Mouse (Mus musculus) forebrain, embryonic 14.5 days (tissue): Measurements from ENCODE around the gene Tnfrsf25. TPM values are rescaled to one million over a fixed set of nuclear protein-coding genes. Genes with fewer than 3 reads are reported as not detected.
A peak's percentile ranks its signal among the peaks of the same experiment; 100 is the strongest.

Experiments
- ATAC-seq: fragments of 200-750 bp; cut with Nextera tagmentation; 2 replicates; pipeline ENCODE4 v1.8.0; 2017; ENCODE audit warnings: mild to moderate bottlenecking, moderate library complexity
- DNase-seq: peaks from one replicate; pipeline ENCODE4 v3.0.0-alpha.2; 2015; ENCODE audit warnings: low spot score
- H3K27ac ChIP-seq: fragments of 300-500 bp; sonication (generic); 2 replicates; pipeline ENCODE4 v1.5.1; 2014; ENCODE audit warnings: low read depth, mild to moderate bottlenecking, control low read depth, low read length, moderate library complexity
- H3K27me3 ChIP-seq: fragments of 300-500 bp; sonication (generic); replicated peaks from 2 replicates; pipeline ENCODE4 v1.6.1; 2014; ENCODE audit warnings: low read length, control low read depth, mixed read lengths; ENCODE audit not compliant: control insufficient read depth, insufficient read depth
- H3K36me3 ChIP-seq: fragments of 300-500 bp; sonication (generic); 2 replicates; pipeline ENCODE4 v1.6.1; 2014; ENCODE audit warnings: low read length, control low read depth; ENCODE audit not compliant: control insufficient read depth, insufficient read depth
- H3K4me1 ChIP-seq: fragments of 300-500 bp; sonication (generic); 2 replicates; pipeline ENCODE4 v1.6.1; 2014; ENCODE audit warnings: antibody characterized with exemption, low read length, control low read depth; ENCODE audit not compliant: control insufficient read depth, insufficient read depth
- H3K4me2 ChIP-seq: fragments of 300-500 bp; sonication (generic); 2 replicates; pipeline ENCODE4 v1.6.1; 2014; ENCODE audit warnings: mild to moderate bottlenecking, control low read depth, low read length
- H3K4me3 ChIP-seq: fragments of 300-500 bp; sonication (generic); 2 replicates; pipeline ENCODE4 v1.5.1; 2014; ENCODE audit warnings: low read depth, low read length, control low read depth
- H3K9ac ChIP-seq: fragments of 300-500 bp; sonication (generic); 2 replicates; pipeline ENCODE4 v1.6.1; 2014; ENCODE audit warnings: mild to moderate bottlenecking, low read length, control low read depth, moderate library complexity
- H3K9me3 ChIP-seq: fragments of 300-500 bp; sonication (generic); replicated peaks from 2 replicates; pipeline ENCODE4 v1.6.1; 2016; ENCODE audit warnings: low read length, control low read depth, mixed read lengths; ENCODE audit not compliant: control insufficient read depth
- WGBS: fragments of 180-500 bp; shearing (Covaris S2); extraction: QIAGEN DNeasy Blood & Tissue Kit; methylation state at CpG from one replicate; pipeline ENCODE4 v1.1.7; 2014; 5-methylcytosine and 5-hydroxymethylcytosine counted together
- polyA plus RNA-seq: library from polyadenylated mRNA; unstranded; fragments of >200 nt; fragmentation: Nextera tagmentation; extraction: Ambion mirVana; gene quantifications from 2 replicates; pipeline ENCODE4 v1.2.1, GENCODE M21; 2014

Gene Tnfrsf25
- polyA plus RNA-seq, 1 experiment from 2014 or later, result 0.62 TPM

DNA sequence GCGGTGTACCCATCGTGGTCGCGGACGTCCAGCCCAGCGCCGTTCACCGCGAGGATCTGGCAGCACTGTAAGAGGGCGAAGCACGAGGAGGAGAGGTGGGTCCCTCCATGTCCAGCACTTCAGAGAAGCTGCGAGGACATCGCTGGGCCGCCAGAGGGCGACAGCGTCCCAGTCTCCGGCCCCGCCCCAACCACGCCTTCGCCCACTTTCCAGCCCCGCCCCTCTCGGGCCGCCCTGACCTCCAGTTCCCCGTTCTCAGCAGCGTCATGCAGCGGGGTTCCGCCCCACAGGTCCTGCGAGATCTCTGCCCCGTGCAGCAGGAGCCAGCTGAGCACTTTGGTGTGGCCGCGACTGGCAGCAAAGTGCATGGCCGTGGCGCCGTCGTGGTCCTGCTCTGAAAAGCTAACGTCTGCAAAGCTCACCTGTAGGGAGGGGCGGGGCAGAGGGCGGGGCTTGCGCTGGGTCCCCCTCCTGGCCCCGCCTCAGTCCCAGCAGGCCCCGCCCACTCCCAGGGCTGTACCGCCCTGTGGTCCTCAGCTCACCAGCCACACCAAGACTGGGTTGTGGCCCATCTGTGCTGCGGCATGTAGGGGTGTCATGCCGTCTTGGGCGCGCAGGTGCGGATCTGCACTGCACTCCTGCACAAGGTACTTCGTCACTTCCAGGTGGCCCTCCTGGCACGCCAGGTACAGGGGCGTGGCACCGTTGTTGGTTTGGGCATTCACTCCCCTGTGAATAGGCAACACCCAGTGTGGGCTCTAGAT is 22.9 kb downstream of the Tnfrsf25 start:
- peak overlapping the region; percentile 29 for H3K4me3 ChIP-seq
- H3K27ac ChIP-seq, result no peak overlapping the region
- WGBS, result 3% methylated on average over 47 of the region's 51 CpGs
- ATAC-seq (peak; percentile 75), DNase-seq (peak; percentile 64)
- H3K27me3 ChIP-seq, result peaks cover 10% of the 10 kb centered on the region
- no peaks in the 10 kb centered on the region for H3K36me3 ChIP-seq
- peak overlapping the region; percentile 46 for H3K4me2 ChIP-seq
- no peak overlapping the region for H3K9ac ChIP-seq
- peaks cover 2% of the 10 kb centered on the region; the same call in 1 of the 2 replicates for H3K4me1 ChIP-seq
- H3K9me3 ChIP-seq, result no peaks in the 10 kb centered on the region

- Histone ChIP-seq H3K9me3 (no peaks in the 10 kb centered on the region), H3K27me3 (peaks cover 10% of the 10 kb centered on the region)
- WGBS, result 32% methylated on average over 6 of the region's 6 CpGs
Measured at GRCm38 (mm10) chr4:152140441-152140840, 24.7 kb downstream of the Tnfrsf25 start.

DNA sequence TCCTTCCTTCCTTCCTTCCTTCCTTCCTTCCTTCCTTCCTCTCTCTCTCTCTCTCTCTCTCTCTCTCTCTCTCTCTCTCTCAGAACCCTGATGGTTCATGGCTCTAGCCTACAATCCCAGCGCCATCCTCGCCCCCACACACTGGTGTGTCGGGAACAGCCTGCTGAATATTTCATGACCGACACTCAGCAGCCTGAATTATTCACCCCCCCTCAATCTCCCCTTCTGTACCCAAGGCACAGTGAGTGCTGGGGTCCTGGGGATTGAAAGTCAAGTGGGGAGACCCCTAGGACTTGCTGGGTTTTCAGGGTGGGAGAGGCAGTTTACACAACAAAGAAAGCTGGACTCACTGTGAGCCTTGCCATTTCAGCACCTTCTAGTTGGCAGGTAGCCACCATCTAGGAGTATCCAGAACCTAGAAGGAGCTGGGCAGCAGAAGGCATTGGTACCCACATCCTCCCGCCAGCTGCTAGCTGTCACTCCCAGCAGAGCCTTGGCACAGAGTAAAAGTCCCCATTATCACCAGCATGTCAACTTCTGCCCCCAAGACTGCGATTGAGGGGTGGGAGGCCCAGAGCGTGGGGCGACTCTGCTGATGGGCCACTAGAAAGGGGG is 25.9 kb downstream of the Tnfrsf25 start:
- H3K36me3 ChIP-seq, result no peaks in the 10 kb centered on the region
- DNase-seq (peak; percentile 40), ATAC-seq (no peak)
- no peaks in the 10 kb centered on the region for H3K9me3 ChIP-seq
- 71% methylated on average over 8 of the region's 8 CpGs for WGBS
- no peak overlapping the region for H3K9ac ChIP-seq
- H3K4me3 ChIP-seq, result no peak overlapping the region
- H3K27me3 ChIP-seq, result peaks cover 10% of the 10 kb centered on the region
- peaks cover 2% of the 10 kb centered on the region; the same call in 1 of the 2 replicates for H3K4me1 ChIP-seq
- no peak overlapping the region for H3K27ac ChIP-seq
- no peak overlapping the region for H3K4me2 ChIP-seq

More at GRCm38 (mm10) chr4:152140441-152140840, 24.7 kb downstream of the Tnfrsf25 start:
- Histone ChIP-seq H3K4me3 (no peak overlapping the region), H3K4me2 (no peak overlapping the region), H3K36me3 (no peaks in the 10 kb centered on the region), H3K9ac (no peak overlapping the region), H3K4me1 (peaks cover 2% of the 10 kb centered on the region; the same call in 1 of the 2 replicates), H3K27ac (no peak overlapping the region)
- DNase-seq (no peak), ATAC-seq (no peak)

DNA sequence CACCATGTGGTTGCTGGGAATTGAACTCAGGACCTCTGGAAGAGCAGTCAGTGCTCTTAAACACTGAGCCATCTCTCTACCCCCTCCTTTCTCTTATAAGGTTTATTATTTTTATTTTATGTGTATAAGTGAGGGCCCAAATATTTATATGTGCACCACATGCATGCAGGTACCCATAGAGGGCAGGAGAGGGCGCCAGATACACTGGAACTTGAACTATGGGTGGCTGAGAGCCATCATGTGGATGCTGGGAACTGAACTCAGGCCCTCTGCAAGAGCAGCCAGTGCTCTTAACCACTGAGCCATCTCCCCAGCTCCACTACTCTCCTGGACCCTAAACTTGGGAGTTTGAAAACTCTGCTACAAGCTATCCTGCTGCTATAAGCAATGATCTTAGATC is 27.9 kb downstream of the Tnfrsf25 start:
- no peak for ATAC-seq
- H3K4me3 ChIP-seq, result no peak overlapping the region

DNA sequence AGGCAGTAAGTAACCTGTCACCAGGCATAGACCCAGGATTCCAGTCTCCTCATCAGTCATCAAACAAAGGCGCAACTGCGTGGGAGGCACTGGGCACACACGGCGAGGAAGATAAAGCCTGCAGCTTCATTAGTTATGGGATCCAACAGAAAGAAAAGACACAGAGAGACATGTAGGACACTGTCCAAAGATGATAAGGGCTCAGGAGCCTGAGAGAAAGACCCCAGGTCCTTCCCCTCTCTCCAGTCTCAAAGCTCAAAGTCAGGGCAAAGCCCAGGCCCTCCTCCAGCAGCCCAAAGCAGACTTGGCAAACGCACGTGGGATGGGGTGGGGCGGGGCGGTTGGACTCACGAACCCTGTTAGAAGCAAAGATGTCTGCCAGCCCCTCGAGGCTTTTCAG is 29.7 kb downstream of the Tnfrsf25 start:
- H3K4me3 ChIP-seq, result no peak overlapping the region
- ATAC-seq (no peak), DNase-seq (no peak)
- H3K9ac ChIP-seq, result no peak overlapping the region
- WGBS, result 75% methylated on average over 10 of the region's 10 CpGs
- H3K4me2 ChIP-seq, result no peak overlapping the region
- H3K27me3 ChIP-seq, result peaks cover 11% of the 10 kb centered on the region; the same call in 1 of the 2 replicates
- no peak overlapping the region for H3K27ac ChIP-seq
- no peaks in the 10 kb centered on the region for H3K36me3 ChIP-seq
- no peaks in the 10 kb centered on the region for H3K4me1 ChIP-seq
- H3K9me3 ChIP-seq, result no peaks in the 10 kb centered on the region

More for the DNA sequence above, 27.9 kb downstream of the Tnfrsf25 start:
- Histone ChIP-seq H3K9me3 (no peaks in the 10 kb centered on the region), H3K4me1 (peaks cover under 1% of the 10 kb centered on the region; the same call in 1 of the 2 replicates), H3K4me2 (no peak overlapping the region), H3K27me3 (peaks cover 10% of the 10 kb centered on the region), H3K36me3 (no peaks in the 10 kb centered on the region), H3K9ac (no peak overlapping the region), H3K27ac (no peak overlapping the region)
- no peak for DNase-seq
- WGBS, result 26% methylated on average over 1 of the region's 1 CpGs

DNA sequence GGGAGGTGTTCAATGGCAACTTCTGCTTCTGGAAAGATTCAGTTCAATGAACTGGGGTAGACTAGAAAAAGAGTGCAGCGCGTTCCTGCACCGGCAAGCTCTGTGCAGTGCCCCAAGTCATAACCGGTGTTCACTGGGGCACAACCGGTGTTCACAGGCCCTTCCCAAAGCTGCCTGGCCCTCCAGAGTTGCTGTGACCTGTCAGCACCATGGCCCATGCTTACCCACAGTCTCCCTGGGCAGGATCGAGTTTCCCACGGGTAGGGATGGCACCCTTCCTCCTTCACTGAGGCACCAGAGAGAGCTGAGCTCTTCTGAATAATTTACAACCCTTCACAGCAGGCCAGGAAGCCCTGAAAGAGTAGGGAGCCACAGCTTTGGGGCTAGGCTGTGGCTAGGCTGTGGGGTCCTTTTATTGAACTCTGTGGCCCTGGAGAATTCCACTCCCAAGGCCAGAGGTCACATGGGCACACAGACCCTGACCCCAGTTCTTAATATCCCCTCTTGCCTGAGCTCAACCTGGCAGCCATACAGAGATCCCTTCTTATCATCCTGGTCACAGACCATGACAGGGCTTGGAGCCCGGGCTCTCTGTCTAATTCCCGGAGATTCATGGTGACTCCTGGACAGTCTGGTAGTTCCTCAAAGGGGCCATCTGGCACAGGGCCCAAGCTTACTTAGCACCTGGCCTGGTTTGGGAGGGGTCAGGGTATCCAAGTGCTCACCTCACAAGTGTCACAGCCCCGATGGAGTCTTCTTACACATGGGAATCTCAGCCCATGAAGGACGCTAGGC is 30.5 kb downstream of the Tnfrsf25 start:
- no peaks in the 10 kb centered on the region for H3K4me1 ChIP-seq
- H3K9me3 ChIP-seq, result no peaks in the 10 kb centered on the region
- H3K4me2 ChIP-seq, result no peak overlapping the region
- WGBS, result 71% methylated on average over 11 of the region's 11 CpGs
- DNase-seq (no peak), ATAC-seq (no peak)
- H3K27ac ChIP-seq, result no peak overlapping the region
- H3K27me3 ChIP-seq, result peaks cover 17% of the 10 kb centered on the region
- H3K36me3 ChIP-seq, result no peaks in the 10 kb centered on the region
- H3K9ac ChIP-seq, result no peak overlapping the region
- H3K4me3 ChIP-seq, result no peak overlapping the region

- H3K27me3 ChIP-seq, result peaks cover 46% of the 10 kb centered on the region
- DNase-seq (no peak), ATAC-seq (no peak)
- WGBS, result 76% methylated on average over 4 of the region's 4 CpGs
- no peak overlapping the region for H3K4me2 ChIP-seq
- peaks cover 8% of the 10 kb centered on the region; the same call in 1 of the 2 replicates for H3K4me1 ChIP-seq
- no peak overlapping the region for H3K27ac ChIP-seq
- no peak overlapping the region for H3K4me3 ChIP-seq
- H3K36me3 ChIP-seq, result no peaks in the 10 kb centered on the region
- H3K9ac ChIP-seq, result no peak overlapping the region
- H3K9me3 ChIP-seq, result no peaks in the 10 kb centered on the region
Measured at GRCm38 (mm10) chr4:152150546-152150945, 34.8 kb downstream of the Tnfrsf25 start.

- H3K9me3 ChIP-seq, result no peaks in the 10 kb centered on the region
- H3K4me2 ChIP-seq, result peak overlapping the region; percentile 45
- no peak for ATAC-seq
Measured at GRCm38 (mm10) chr4:152151451-152151965, 35.8 kb downstream of the Tnfrsf25 start.

More at GRCm38 (mm10) chr4:152151451-152151965, 35.8 kb downstream of the Tnfrsf25 start:
- no peak for DNase-seq
- WGBS, result 18% methylated on average over 7 of the region's 7 CpGs
- Histone ChIP-seq H3K4me1 (peaks cover 8% of the 10 kb centered on the region; the same call in 1 of the 2 replicates), H3K27me3 (peaks cover 46% of the 10 kb centered on the region), H3K27ac (no peak overlapping the region), H3K9ac (0 out of 2 replicates have a peak overlapping the region, but pooled peaks have one; percentile 5), H3K4me3 (no peak overlapping the region), H3K36me3 (no peaks in the 10 kb centered on the region)
